Mouse (Mus musculus): ENCODE measurements around the gene Uroc1.

Gene Uroc1

GRCm38 (mm10) chr6:90350011-90350410 is 16.9 kb downstream of the Uroc1 start:
- DNase-seq (ENCODE audit: extremely low spot score, low spot score): no peak

GRCm38 (mm10) chr6:90358142-90358541 is 25.1 kb downstream of the Uroc1 start:
- DNase-seq (ENCODE audit: extremely low spot score, low spot score): no peak

- DNase-seq (ENCODE audit: extremely low spot score, low spot score): no peak
These were observed 26.4 kb downstream of the Uroc1 start for GRCm38 (mm10) chr6:90359445-90359844.

- no peak for DNase-seq (ENCODE audit: extremely low spot score, low spot score)
These were observed 27.1 kb downstream of the Uroc1 start for GRCm38 (mm10) chr6:90360024-90360781.

GRCm38 (mm10) chr6:90360922-90361614 is 28.0 kb downstream of the Uroc1 start:
- no peak for DNase-seq (ENCODE audit: extremely low spot score, low spot score)

- DNase-seq (ENCODE audit: extremely low spot score, low spot score): no peak
These were observed 30.2 kb downstream of the Uroc1 start for GRCm38 (mm10) chr6:90363301-90363700.

GRCm38 (mm10) chr6:90368976-90369724 is 36.1 kb downstream of the Uroc1 start, which contains the start of gene Zxdc:
Gene Zxdc, plus strand, starts transcription at chr6:90369492.
- peak; percentile 98 for DNase-seq (ENCODE audit: extremely low spot score, low spot score)

- DNase-seq (ENCODE audit: extremely low spot score, low spot score): no peak
These were observed 36.9 kb downstream of the Uroc1 start for GRCm38 (mm10) chr6:90369725-90370553.

GRCm38 (mm10) chr6:90374647-90375046 is 41.6 kb downstream of the Uroc1 start:
- DNase-seq (ENCODE audit: extremely low spot score, low spot score): no peak

- DNase-seq (ENCODE audit: extremely low spot score, low spot score): no peak
These were observed 44.6 kb downstream of the Uroc1 start for GRCm38 (mm10) chr6:90377708-90378107.

GRCm38 (mm10) chr6:90381465-90381864 is 48.4 kb downstream of the Uroc1 start:
- no peak for DNase-seq (ENCODE audit: extremely low spot score, low spot score)

- DNase-seq (ENCODE audit: extremely low spot score, low spot score): no peak
These were observed 57.5 kb downstream of the Uroc1 start for GRCm38 (mm10) chr6:90390629-90391028.

- DNase-seq (ENCODE audit: extremely low spot score, low spot score): no peak
These were observed 60.9 kb downstream of the Uroc1 start for GRCm38 (mm10) chr6:90393948-90394347.

- DNase-seq (ENCODE audit: extremely low spot score, low spot score): no peak
These were observed 62.7 kb downstream of the Uroc1 start for GRCm38 (mm10) chr6:90395751-90396150.

GRCm38 (mm10) chr6:90397291-90397690 is 64.2 kb downstream of the Uroc1 start:
- DNase-seq (ENCODE audit: extremely low spot score, low spot score): no peak

GRCm38 (mm10) chr6:90408632-90409031 is 75.5 kb downstream of the Uroc1 start:
- no peak for DNase-seq (ENCODE audit: extremely low spot score, low spot score)

GRCm38 (mm10) chr6:90410972-90411371 is 77.9 kb downstream of the Uroc1 start:
- no peak for DNase-seq (ENCODE audit: extremely low spot score, low spot score)

GRCm38 (mm10) chr6:90411926-90412325 is 78.8 kb downstream of the Uroc1 start:
- DNase-seq (ENCODE audit: extremely low spot score, low spot score): no peak

Measured in neural tube, embryonic 10.5 days (tissue).